Mouse (Mus musculus): ENCODE data around the gene Pla2g10. TPM values are rescaled to one million over a fixed set of nuclear protein-coding genes. Genes with fewer than 3 reads are reported as not detected.

Gene Pla2g10
- polyA plus RNA-seq, 1 experiment: 2.2 TPM

GRCm38 (mm10) chr16:13669282-13669681, 61.5 kb downstream of the Pla2g10 start:
- TF ChIP-seq CTCF (IDR thresholded peaks at IDR 0.05; ENCODE audit: control insufficient read depth, insufficient read depth, low read length) (no peak), POLR2A (IDR thresholded peaks at IDR 0.05; ENCODE audit: borderline replicate concordance, control insufficient read depth, low read depth, low read length) (no peak)
- Histone ChIP-seq H3K27ac (ENCODE audit: control insufficient read depth, insufficient read depth, low read depth, low read length, poor library complexity) (no peak overlapping the region), H3K4me3 (replicated peaks; ENCODE audit: control insufficient read depth, low read depth, low read length) (no peak overlapping the region), H3K4me1 (ENCODE audit: control insufficient read depth, insufficient read depth, low read length) (peaks cover 2% of the 10 kb centered on the region; the same call in 1 of the 2 replicates)
- 96% methylated on average over 1 of the region's 1 CpGs for WGBS

- TF ChIP-seq POLR2A (IDR thresholded peaks at IDR 0.05; ENCODE audit: borderline replicate concordance, control insufficient read depth, low read depth, low read length): no peak
- no peak for TF ChIP-seq CTCF (IDR thresholded peaks at IDR 0.05; ENCODE audit: control insufficient read depth, insufficient read depth, low read length)
- no peak overlapping the region for H3K4me3 ChIP-seq (replicated peaks; ENCODE audit: control insufficient read depth, low read depth, low read length)
- H3K4me1 ChIP-seq (ENCODE audit: control insufficient read depth, insufficient read depth, low read length): peaks cover 2% of the 10 kb centered on the region; the same call in 1 of the 2 replicates
- WGBS: 73% methylated on average over 10 of the region's 10 CpGs
- no peak overlapping the region for H3K27ac ChIP-seq (ENCODE audit: control insufficient read depth, insufficient read depth, low read depth, low read length, poor library complexity)
These were observed 62.2 kb downstream of the Pla2g10 start for GRCm38 (mm10) chr16:13668402-13669108.

- Histone ChIP-seq H3K4me1 (ENCODE audit: control insufficient read depth, insufficient read depth, low read length) (peaks cover 2% of the 10 kb centered on the region; the same call in 1 of the 2 replicates), H3K4me3 (replicated peaks; ENCODE audit: control insufficient read depth, low read depth, low read length) (peak within 1 kb of the TSS; percentile 92), H3K27ac (ENCODE audit: control insufficient read depth, insufficient read depth, low read depth, low read length, poor library complexity) (peak within 1 kb of the TSS; percentile 49; the same call in 1 of the 2 replicates)
- under 1% methylated on average over 35 of the region's 35 CpGs for whole genome bisulfite sequencing
- TF ChIP-seq CTCF (IDR thresholded peaks at IDR 0.05; ENCODE audit: control insufficient read depth, insufficient read depth, low read length): no peak
- TF ChIP-seq POLR2A (IDR thresholded peaks at IDR 0.05; ENCODE audit: borderline replicate concordance, control insufficient read depth, low read depth, low read length): peak; percentile 82
These were observed 62.9 kb downstream of the Pla2g10 start, which contains the start of gene Parn for GRCm38 (mm10) chr16:13667878-13668343. TSS of gene Parn (minus strand) at chr16:13668170.

Other genes starting within 250 kb of the Pla2g10 start
- gene Parn, start 62.8 kb downstream of the Pla2g10 start, polyA plus RNA-seq (2011; ENCODE audit: insufficient read depth, insufficient read length, low replicate concordance, missing spikeins): 6.3 and 9.0 TPM in 2 replicates
- 12.0 and 26.6 TPM in 2 replicates for gene Bfar, start 59.1 kb downstream of the Pla2g10 start, polyA plus RNA-seq (2011; ENCODE audit: insufficient read depth, insufficient read length, low replicate concordance, missing spikeins)
- gene 3110001I22Rik, start 59.1 kb downstream of the Pla2g10 start, polyA plus RNA-seq (2011; ENCODE audit: insufficient read depth, insufficient read length, low replicate concordance, missing spikeins): 1.2 and 6.6 TPM in 2 replicates
- 10.0 and 20.5 TPM in 2 replicates for gene Rrn3, start 49.7 kb upstream of the Pla2g10 start, polyA plus RNA-seq (2011; ENCODE audit: insufficient read depth, insufficient read length, low replicate concordance, missing spikeins)
- 25.0 and 43.3 TPM in 2 replicates for gene Ntan1, start 87.9 kb upstream of the Pla2g10 start, polyA plus RNA-seq (2011; ENCODE audit: insufficient read depth, insufficient read length, low replicate concordance, missing spikeins)
- gene Pdxdc1, start 172.1 kb upstream of the Pla2g10 start, polyA plus RNA-seq (2011; ENCODE audit: insufficient read depth, insufficient read length, low replicate concordance, missing spikeins): 34.1 and 70.8 TPM in 2 replicates
- gene Mpv17l, start 172.2 kb upstream of the Pla2g10 start, polyA plus RNA-seq (2011; ENCODE audit: insufficient read depth, insufficient read length, low replicate concordance, missing spikeins): 2.0 and 3.7 TPM in 2 replicates